Mouse (Mus musculus): ENCODE data around the gene Medag.

DNA sequence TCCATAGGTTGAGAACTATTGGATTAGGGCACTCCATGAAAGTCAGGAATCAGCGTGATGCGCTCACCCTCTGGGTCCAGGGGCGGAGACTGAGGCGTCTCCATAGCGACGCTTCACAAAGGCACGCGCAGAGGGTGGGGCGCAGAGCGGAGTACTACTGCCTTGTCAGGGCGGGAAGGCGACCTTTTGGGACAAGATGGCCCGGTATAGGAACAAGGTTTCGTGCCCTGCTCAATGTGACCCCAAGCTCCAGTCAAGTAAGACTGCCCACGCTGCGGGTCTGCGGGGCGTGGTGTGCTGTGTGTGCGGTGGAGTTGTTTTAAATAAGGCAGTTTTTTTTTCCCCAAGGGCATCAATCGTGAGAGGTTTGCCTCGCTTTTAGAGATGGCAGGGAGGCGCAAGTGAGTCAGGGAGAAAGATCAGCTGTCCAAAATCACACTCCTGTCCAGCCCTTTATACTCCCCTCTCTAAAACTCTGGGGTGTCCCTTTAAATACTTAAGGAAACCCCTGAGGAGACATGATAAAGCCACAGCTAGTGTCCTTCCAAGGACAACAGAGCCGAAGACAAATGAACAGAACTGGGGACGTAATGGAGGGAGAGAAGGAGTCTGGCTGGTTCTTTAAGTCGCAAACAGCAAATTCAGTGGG, 28.1 kb downstream of the Medag start, which contains the start of gene Tex26:
- TF ChIP-seq ZNF384 (IDR thresholded peaks at IDR 0.05; ENCODE audit: low read depth, low read length) (no peak), ZC3H11A (IDR thresholded peaks at IDR 0.05; ENCODE audit: borderline replicate concordance, low read depth, low read length) (no peak), HCFC1 (IDR thresholded peaks at IDR 0.05; ENCODE audit: borderline replicate concordance, insufficient read depth, low read length) (no peak), CHD2 (IDR thresholded peaks at IDR 0.05; ENCODE audit: low read depth, low read length) (no peak)

Measured in ES-E14 (cell line).